Mouse (Mus musculus) frontal cortex, postnatal 14 days (tissue): Measurements from ENCODE around the gene Hfe2.
"Not testable (repeated sequence)": the region's sequence is repeated elsewhere in the genome, so short reads cannot be mapped to it uniquely, and the experiment has no call there.

Experiments used
- DNase-seq, 2 experiments: peaks; one replicate each; pipeline ENCODE4 v3.0.0; 2022; ENCODE audit warnings: low spot score in 2 of 2

Gene Hfe2

DNA sequence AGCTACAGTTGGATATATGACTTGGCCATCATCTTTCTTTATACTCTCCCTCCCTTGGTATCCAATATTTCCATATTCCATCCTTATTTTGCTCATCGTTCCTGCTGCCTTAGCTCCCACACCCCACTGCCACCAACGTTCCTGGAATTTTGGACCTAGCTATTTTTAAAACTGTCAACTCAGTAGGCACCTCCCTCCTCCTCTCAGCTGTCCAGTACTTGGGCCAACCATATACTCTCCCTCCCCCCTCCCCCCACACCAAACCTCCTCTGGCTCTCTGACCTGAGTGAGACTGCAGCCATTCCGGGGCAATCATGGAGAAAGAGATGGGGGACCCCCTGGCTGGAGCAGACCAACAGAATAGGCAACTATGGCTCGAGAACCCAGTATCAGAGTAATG, at the start of gene Hfe2:
Gene Hfe2 (plus strand): TSS at position 259 of the 400 bp plus-strand sequence.
- DNase-seq, result no peak

DNA sequence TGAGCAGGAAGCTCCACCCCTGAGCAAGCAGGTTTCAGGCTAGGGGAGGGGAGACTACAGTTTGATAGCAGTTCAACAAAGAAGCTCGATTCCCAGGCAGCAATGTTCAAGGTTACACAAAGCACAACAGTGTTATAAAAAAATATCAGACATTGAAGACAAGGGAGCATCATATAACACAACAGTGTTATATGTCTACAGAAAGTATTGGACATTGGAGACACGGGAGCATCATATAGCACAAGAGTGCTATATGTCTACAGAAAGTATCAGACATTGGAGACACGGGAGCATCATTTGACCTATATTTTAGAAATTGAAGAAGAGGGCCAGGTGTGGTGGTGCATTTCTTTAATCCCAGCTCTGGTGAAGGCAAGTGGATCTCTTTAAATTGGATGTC, 47.9 kb upstream of the Hfe2 start:
- DNase-seq, result no peak

DNA sequence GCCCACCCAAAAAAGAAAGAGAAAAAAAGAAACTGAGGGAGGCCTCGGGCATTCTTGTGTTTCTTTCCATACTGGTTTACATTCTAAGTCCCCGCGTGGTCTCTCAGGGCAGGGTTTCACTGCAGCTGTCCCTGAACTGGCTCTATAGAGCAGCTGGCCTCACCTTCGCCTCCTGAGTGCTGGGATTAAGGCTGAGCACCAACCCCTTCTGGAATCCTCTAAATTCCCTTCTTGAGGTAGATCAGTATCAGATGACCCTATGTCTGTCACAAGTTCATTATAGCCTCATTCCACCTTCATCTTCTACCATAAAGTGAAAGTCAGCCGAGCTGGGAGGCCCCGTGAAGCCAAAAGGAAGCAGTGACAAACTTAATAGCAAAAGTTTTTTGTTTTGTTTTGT, 47.4 kb upstream of the Hfe2 start:
- DNase-seq, result no peak

DNA sequence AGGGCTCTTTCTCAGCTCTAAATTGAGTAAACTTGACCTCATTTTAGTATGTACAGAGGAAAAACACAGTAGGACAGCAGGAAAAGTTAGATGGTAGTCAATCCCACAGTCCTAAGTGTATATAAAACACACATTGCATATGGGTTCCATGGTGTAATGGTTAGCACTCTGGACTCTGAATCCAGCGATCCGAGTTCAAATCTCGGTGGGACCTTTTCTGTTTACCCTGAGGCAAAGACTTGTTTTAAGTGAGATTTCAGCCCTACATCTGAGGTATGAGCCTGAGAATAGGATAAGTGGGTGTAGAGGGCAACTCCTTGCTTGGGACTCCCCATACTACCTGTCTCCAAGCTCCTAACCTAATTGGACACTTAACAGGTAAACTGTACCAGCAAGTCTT, 45.7 kb upstream of the Hfe2 start:
- DNase-seq, result no peak

DNA sequence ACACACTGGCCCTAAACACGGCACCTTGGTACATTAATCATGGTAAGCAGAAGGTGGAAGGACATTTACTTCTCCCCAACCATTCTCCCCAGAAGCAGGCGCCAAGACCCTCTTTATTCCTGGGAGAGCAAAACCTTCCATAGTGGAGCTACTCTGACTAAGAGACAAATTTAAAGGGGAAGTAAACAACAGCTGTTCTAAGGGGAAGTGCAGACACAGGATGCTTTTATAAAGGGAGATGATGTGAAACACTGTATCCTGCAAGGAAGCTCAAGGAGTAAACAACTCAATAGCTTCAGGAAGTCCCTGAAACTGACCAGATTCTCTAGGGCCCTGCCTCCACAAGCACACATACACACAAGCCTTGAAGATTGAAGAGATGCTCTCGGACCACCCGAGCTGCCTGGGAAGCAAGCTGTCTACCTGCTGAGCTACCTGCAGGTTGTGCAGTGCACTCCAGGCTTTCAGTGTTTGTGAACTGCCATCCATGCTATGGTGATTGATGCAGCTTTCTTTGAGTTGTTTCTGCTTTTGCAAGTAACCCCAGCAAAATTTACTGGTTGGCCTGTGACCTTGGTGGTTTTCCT, 44.2 kb upstream of the Hfe2 start:
- DNase-seq, result no peak

DNA sequence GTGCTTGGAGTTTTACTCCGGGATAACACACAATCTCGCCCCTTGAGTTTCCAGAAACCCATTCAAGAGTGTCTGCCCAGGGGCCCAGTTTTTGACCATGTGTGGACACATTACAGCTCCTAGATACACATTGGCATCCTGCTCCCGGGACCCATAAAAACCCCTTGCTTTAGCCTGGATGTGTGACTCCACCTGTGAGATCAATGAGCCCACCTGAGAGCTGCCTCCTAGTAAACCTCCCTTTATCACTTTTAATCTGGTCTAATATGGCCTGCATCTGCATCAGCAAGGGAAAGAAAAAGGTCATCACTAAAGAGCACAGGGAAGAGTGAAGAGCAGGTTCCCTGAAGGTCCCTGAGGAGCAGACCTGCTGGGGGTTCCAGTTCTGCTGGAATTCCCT, 43.1 kb upstream of the Hfe2 start:
- DNase-seq, result no peak

DNA sequence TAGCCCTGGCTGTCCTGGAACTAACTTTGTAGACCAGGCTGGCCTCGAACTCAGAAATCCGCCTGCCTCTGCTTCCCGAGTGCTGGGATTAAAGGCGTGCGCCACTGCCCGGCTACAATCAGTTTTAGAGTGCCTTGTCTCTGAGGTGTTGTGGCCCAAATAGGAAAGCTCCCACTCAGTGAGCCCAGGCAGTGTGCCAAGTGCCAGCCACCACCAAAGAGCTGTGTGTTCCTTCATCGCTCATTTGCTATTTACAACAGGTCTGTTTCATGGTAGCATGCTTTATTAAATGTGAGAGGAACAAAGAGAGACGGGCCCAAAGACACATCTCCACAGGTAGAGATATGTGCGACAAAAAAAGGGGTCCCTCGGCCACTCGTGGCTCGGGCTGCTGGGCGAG, 42.5 kb upstream of the Hfe2 start:
- DNase-seq, result no peak

DNA sequence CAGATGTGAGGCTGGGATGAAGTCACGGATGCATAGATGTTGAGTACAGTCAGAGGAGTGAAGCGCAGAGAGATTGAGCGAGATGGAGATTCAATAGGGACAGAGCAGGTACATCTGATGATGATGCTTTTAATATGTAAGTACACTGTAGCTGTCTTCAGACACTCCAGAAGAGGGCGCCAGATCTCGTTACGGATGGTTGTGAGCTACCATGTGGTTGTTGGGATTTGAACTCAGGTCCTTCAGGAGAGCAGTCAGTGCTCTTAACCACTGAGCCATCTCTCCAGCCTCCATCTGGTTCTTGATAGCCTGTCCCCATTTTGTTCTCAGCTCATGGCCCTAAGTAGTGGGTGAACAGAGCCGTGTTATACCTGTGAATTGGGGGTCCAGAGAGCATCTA, 41.9 kb upstream of the Hfe2 start:
- DNase-seq, result not testable (repeated sequence)

DNA sequence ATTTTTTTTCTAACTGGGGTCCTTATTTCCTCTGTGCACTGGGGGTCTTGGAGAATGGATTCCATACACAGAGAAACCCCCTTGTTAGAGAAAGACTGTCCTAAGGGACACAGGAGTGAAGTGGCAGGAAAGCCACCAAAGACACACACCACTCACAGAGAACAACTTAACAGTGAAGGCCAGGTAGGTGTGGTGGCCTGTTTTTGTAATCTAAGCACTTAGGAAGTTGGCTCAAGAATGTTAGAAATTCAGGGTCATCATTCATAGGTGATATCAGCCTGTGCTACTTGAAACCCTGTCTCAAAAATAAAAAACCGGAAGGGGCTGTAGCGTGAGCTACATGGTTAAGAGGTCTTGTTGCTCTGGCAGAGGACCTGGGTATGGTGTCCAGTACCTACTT, 41.0 kb upstream of the Hfe2 start:
- no peak for DNase-seq

DNA sequence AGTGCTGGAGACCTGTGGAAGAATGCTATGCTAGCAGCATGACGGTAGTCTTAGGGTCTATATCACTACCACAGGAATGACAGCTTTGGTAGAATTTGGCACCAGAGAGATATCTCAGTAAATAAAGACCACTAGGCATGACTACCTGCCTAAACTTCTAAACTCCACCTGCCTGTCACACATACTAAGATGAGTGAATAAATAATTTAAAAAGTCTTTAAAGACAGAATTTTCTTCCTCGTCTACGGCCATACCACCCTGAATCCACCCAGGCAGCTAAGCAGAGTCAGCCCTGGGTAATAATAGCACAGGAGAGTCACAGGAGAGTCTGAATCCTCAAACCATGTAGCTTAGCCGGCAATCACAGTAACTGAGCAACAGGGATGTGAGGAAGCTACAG, 40.1 kb upstream of the Hfe2 start:
- DNase-seq, result no peak

DNA sequence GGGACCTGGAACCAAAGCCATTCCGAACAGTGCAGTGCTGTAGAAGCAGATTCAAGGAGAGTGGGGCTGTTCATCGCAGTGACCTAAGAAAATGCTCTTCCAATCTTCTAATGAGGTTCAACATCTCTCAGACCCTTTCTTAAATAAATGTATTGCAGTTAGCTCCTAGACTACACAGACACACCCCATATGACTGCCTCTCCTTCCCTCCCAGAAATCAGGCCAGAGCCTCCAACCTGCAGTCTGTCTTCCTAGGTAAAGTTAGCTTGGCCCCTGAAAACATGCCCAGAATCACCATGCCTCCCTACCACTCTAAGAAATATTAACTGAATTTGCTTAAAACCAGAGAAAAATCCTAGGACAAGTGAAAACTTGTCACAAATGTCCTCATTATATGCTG, 39.6 kb upstream of the Hfe2 start:
- no peak for DNase-seq

DNA sequence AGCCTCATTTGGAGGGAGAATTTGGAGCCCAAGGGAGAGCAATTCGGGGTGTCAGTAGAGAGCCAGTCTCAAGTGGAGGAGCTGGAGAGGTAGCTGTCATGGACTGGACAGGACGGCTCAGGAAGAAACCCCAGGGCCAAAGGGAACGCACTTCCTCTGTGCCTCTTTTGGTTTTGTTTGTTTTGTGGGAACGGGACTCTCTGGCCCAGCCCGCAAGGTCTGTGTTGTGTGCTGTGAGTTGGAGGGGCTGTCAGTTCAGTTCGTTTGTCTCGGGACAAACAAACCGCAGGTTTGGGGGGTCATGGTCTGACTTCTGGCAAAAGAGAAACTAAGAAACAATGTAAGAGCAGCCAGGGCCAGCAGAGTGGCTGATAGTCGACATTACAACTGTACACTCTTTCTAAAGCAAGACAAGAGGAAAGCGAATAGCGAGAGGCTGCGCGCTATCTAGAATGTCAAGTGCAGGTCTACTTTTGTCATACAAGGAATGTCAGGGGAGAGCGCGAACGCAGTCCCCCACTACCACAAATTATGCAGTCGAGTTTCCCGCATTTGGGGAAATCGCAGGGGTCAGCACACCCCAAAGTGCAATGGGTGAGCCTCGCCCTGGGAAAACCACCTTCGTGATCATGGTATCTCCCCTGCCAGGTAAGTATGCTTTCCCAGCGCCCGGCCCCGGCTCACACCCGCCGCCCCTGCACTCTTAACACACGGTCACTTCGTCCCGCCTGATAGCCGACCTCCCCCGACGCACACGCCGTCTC, 38.7 kb upstream of the Hfe2 start:
- DNase-seq, result not testable (repeated sequence)

DNA sequence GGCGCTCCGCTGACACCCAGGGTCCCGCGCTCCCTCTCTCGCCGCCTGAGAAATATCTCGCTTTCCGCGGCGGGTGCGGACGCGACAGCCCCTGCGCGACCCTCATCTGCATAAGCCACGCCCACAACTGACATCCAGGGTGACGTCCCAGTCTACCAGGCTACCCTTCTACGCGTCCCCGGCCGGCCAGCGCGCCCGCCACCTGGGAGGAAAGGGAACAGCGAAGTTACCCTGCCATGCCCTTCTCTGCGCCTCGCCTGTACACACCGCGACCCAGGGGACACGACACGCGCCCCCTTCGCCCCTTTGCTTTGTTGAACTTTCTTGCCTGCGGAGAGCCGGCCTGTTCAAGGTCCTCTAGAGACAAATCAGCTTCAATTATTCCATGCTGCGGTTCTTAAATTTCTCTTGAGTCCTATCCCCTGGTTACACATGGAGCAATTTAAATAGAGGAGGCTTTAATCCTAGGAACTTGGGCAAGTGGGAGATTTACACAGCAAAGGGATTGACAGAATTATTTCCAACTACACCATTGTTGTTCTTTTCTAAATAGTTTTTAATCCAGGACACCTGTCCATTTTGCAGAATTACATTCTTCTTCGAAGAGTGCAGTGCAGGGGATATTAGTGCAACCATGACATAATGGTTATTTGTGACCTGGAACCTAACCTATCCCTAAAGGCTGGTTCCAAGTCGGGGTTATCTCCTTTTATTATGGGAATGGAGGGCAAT, 38.0 kb upstream of the Hfe2 start:
- not testable (repeated sequence) for DNase-seq

DNA sequence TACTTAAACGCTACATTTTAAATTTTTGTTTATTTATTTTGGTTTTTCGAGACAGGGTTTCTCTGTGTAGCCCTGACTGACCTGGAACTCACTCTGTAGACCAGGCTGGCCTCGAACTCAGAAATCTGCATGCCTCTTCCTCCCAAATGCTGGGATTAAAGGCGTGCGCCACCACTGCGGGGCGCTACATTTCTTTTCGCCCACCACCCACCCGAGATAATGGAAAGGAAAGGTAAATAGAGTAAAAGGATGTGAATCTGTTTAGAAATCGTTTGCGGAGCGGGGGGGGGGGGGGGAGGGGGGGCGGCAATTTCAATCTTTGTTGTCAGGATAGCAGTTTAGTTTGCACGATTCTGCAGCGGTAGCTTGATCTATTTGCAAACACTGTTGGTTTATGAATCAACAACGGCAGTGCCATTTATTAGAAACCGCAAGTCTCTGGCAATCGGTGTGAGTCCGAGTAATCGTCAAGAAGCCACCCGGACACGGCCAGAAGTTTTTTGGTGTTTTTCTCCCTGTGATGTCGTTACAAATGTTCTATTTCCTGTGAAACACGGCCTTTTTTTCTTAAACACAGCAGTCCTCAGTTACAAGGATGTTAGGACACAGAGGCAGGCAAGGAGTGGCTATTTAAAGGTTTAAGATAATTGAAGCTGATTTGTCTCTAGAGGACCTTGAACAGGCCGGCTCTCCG, 37.2 kb upstream of the Hfe2 start:
- no peak for DNase-seq

DNA sequence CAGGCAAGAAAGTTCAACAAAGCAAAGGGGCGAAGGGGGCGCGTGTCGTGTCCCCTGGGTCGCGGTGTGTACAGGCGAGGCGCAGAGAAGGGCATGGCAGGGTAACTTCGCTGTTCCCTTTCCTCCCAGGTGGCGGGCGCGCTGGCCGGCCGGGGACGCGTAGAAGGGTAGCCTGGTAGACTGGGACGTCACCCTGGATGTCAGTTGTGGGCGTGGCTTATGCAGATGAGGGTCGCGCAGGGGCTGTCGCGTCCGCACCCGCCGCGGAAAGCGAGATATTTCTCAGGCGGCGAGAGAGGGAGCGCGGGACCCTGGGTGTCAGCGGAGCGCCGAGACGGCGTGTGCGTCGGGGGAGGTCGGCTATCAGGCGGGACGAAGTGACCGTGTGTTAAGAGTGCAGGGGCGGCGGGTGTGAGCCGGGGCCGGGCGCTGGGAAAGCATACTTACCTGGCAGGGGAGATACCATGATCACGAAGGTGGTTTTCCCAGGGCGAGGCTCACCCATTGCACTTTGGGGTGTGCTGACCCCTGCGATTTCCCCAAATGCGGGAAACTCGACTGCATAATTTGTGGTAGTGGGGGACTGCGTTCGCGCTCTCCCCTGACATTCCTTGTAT, 36.6 kb upstream of the Hfe2 start:
- not testable (repeated sequence) for DNase-seq

DNA sequence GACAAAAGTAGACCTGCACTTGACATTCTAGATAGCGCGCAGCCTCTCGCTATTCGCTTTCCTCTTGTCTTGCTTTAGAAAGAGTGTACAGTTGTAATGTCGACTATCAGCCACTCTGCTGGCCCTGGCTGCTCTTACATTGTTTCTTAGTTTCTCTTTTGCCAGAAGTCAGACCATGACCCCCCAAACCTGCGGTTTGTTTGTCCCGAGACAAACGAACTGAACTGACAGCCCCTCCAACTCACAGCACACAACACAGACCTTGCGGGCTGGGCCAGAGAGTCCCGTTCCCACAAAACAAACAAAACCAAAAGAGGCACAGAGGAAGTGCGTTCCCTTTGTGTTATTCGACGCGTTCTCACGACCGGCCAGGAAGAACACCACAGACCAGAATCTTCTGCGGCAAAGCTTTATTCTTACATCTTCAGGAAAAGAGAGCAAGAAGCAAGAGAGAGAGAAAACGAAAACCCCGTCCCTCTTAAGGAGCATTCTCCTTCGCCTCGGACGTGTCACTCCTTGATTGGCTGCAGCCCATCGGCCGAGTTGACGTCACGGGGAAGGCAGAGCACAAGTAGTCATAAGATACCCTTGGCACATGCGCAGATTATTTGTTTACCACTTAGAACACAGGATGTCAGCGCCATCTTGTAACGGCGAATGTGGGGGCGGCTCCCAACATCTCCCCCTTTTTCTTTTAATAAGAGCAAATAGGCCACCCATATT, 35.9 kb upstream of the Hfe2 start:
- DNase-seq, result not testable (repeated sequence)

DNA sequence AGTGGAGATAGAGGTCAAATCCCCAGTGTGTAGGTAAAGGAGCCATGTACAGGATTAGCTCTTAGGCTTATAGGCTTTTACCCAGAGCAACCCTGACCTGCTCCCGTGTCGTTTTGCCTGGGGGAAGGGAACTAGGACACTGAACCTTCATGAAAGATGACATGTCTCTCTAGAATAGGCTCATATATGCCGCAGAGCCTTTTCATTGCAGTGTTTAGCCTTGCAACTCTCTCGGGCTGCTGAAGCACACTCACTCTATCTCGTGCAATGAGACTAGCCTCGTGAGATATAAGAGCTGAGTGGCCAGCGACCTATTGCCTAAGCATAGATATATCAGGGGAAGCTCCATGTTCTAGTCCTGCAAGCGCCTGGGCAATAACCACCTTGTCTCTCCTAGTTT, 35.3 kb upstream of the Hfe2 start:
- DNase-seq, result not testable (repeated sequence)

DNA sequence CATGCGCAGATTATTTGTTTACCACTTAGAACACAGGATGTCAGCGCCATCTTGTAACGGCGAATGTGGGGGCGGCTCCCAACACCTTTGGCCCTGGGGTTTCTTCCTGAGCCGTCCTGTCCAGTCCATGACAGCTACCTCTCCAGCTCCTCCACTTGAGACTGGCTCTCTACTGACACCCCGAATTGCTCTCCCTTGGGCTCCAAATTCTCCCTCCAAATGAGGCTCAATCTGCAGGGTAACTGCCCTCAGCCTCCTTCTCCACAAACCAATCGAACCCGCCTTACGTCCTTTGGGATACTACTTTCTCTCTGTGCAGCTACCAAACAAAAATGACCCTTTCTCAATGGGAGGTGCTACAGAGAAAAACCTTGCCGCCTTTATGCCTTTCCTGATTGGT, 30.5 kb upstream of the Hfe2 start:
- not testable (repeated sequence) for DNase-seq

DNA sequence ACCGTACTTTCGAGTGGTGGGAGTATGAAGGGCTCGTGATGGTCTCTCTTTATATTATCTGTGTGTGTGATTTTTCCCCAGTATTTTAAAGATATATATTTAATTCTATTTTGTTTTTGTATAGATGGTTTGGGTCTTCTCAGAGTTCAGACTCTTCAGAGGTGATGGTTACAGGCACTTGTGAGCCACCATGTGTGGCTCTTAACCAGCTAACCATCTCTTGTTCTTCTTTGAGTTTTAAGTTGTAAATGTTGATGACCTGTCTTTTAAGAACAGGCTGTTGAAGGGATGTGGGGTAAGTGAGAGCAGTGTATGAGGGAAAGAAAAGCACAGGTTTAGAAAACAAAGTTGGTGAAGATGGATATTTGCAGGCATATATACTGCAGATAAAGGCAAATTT, 30.1 kb upstream of the Hfe2 start:
- DNase-seq, result no peak

DNA sequence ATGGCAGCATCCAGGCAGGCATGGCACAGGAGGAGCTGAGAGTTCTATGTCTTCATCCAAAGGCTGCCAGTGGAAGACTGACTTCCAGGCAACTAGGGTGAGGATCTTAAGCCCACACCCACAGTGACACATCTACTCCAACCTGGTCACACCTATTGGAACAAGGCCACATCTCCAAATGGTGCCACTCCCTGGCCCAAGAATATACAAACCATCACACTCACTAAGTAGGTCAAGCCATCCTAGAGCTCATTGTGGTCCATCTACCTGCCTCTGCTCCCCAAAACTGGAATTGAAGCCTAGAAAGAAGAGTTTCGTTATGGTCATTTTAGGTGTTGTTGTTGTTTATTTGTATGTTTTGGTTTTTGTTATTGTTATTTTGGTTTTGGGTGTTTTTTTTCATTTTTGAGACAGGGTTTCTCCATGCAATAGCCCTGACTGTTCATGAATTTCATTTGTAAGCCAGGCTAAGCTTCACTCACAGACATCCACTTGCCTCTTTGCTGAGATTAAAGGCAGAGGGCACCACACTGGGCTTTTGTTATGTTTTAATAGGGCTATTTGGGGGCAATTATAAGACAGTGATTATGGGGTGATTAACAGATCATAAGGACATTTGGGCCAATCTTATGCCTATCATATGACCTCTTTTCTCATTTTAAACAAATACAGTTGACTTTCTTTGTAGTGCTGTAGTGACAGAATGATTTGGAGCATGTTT, 29.3 kb upstream of the Hfe2 start:
- no peak for DNase-seq

DNA sequence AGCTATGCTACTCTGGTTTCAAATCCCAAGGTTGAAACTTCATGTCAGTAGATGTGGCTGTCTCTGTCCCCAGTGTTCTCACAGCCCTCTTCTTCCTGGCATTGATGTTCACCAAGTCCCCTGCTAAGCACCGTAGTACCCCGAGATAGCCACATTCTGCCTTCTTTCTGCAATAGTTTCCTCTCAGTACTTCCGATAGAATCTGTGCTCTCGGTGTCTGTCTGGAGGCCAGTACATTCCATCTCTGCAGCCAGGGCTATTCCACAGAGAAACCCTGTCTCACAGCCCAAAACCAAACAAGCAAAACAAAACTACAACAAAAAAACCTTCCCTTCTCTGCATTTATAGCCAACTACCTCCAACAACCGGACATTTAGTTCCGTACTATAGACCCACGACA, 28.8 kb upstream of the Hfe2 start:
- no peak for DNase-seq
